Mouse (Mus musculus): Measurements from ENCODE around the gene Slc15a5.

Gene Slc15a5

DNA sequence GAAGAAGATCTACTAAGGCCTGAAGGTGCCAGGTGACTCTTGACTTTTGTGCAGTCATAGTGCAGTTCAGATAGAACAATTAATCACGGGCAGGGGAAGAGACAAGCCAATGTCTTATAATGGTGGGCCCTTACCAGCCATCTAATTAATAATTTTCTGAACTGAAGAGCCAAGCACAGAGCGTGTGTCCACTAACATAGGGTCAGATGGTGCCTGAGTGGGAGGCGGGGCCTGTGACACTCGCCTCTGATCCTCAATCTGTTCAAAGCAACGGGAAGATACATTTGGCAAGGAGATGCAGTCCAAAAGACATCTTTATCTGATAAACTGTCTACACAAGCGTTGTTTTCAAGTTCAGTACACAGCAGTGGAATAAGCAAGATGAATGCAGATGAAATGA is 122.1 kb downstream of the Slc15a5 start:
- DNase-seq, result no peak

DNA sequence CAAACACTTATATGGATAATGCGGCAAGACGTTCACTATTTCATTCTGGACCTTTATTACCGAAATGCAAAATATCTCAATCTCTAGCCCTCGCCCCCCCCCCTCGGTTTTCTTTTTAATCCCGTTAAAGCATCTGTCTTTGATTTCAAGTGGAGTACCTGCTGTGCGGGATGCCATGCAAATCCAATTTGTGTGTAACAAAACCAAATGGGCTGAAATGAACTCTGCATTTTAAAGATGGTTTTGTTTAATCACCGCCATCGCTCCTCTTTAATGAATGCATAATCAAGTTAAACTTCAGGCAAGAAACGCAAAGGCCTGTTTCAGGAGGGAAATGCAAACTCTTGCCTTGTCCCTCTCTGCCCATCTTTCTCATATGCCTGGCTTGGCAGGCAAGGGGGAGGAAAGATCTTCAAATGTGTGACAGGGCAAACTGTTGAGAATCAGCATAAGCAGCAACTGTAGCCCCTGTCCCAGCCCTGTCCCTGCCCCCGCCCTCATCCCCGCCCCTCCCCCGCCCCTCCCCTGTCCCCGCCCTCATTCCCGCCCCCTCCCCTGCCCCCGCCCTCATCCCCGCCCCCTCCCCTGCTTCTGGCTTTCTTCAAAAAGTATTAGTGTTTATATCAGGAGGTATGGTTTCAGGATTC is 122.8 kb downstream of the Slc15a5 start:
- DNase-seq, result no peak

DNA sequence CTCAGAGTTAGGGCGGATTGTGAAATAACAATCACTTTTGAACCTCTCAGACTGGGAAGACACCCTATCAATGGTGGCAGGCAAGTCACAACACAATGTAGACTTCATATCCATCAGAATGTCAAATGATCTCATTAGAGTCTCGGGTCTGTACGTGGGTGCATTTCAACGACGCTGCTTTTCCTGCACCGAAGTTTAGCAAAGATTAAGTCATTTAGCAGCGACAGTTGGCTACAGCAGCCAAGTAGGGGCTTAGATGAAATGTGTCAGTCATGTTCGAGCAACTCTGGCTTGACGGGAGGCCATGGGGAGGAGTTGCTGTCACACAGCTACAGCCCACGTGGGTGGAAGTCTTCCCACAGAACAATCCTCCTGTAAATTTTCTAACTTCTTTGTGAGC is 133.2 kb downstream of the Slc15a5 start:
- no peak for DNase-seq

DNA sequence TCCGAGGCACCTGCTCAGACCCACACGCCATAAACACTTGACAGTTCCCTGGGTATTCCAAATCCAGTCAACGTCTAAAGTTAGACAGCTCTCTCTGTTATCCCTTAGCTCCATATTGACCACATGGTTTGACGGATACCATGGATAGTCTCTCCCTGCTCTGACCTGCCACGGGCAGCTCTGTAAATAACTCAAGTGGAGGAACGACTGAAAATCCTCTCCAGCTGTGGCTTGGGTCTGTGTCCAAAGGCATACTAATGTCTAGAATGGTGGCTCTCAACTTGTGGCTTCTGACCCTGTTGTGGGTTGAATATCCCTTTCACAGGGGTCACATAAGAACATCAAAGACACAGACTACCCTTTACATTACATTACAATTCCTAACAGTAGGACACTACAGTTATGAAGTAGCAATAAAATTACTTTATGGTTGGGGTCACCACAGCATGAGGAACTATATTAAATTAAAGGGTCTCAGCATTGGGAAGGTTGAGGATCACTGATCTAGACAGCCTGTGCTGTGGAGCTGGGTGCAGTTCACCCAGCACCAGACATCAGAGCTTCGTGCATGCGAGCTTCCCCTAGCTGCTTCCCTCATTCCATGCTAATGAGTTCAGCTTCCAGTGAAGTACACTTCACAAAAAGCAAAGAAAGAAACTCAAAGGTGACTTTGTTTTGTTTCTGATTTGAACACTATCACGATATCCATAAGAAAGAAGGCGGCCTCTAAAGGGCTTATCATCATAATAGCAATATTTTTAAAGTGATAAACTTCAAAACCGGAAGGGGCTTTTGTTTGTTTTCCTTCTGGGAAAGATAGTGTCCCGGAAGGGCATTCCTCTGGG is 139.1 kb downstream of the Slc15a5 start:
- DNase-seq, result no peak

DNA sequence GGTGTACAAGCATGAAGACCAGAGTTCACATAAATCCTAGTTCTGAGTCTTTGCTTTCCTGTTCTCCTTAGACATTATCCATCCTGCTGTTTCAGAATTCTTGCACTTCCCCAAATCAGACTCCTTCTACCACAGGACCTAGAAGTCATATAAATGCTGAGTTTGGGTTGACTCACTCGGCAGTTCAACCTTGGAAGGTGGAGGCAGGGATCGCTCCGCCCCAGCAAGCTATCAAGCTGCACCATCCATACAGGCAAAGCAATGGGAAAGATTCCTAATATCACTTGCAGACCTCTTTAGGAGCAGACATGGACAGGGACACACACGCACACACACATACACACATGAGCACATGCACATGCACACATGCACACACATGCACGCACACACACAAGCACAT is 142.2 kb downstream of the Slc15a5 start:
- DNase-seq, result no peak

DNA sequence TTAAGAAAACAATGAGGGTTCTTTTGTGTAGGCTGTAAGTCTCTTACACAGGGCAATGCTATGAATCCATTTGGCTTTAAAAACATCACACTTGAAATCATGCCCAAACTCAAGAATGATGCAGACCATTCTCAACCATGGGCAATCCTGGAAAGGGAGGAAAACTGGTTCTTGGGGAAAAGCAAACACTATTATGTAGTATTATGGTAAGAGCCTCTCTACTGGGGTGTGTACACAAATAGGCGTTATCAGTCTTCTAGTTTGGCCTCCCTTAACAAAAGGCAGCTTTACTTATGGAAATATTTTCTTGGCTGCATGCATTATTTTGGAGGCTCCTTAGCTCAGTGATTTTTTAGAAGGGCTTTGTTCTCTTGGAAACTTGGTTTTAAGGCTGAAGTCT is 143.4 kb downstream of the Slc15a5 start:
- no peak for DNase-seq

DNA sequence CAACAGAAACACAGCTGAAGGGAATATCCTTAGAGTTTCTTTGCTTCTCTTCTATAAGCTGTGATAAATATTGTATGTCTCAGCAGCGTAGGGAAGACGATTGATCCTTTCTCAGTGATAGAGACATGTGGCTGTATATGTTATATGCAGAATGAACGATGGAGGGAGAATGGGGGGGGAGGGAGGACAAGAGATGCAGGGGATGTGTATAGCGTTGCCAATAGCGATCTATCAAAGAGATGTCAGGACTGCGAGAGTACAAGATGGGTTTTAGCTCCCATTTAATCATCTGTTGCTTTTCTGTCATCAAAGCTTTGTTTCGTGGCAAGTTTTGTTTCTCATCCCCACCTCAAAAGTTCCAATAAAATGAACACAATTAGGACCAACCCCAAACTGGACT is 143.9 kb downstream of the Slc15a5 start:
- no peak for DNase-seq

DNA sequence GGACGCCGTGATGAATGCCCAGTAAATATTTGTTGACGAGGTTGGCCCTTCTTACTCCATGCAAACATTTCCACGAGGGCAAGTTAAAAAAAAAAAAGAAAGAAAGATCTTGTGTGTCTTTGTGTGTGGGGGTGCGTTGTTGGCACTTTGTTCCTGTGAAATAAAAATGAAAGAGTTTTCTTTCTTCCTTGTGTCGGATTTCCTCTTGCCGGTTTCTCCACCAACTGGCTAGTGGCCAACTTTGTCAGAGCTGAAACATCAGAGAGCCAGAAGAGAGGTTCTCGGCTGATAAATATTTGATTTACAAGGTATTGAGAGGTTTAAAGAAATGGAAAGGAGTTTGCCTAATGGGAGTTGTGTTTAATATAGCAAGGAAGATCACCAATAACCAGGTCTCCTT is 144.4 kb downstream of the Slc15a5 start:
- no peak for DNase-seq

DNA sequence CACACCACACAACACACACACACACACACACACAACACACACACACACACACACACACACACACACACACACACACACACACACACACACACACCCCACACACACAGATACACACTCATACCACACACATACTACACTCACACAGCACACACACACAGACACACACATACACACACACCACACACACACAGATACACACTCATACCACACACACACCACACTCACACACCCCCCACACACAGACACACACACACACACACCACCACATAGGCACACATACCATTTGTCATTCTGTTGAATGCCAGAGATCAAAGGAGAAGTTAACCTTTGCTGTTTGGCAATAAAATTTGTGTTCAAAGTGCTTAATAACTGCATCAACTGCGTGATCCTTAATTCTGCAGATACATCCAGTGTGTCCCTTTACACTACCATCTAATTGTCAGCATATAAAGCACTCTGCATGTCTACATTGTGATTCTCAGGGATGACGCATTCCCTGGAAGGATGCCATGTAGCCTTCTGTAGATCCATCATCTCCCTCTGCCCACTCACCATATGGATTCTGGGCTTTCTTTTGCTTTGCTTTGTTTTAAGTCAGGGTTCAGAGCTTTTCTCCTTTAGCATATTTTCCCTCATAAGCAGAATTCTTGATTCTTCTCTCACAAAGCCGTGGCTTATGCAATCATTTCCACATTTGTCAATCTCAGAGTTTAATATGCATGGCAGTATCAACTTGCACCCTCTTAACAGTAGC is 145.0 kb downstream of the Slc15a5 start:
- no peak for DNase-seq

Measured in cerebellum, adult 9-10 months (tissue).